Mouse (Mus musculus) hindbrain, postnatal 0 days (tissue): ENCODE measurements at regions not wholly inside any gene's neighbourhood (a gene's known extent, or its start where the extent isn't known, plus 50 kb on each side); places are given as distances from the start of the nearest gene placed in this dataset.

ENCODE experiments used
- ATAC-seq: fragments of 200-750 bp; cut with Nextera tagmentation; 2 replicates; pipeline ENCODE4 v1.8.0; 2017; ENCODE audit warnings: mild to moderate bottlenecking, moderate TSS enrichment, moderate library complexity
- DNase-seq: peaks from one replicate; pipeline ENCODE4 v3.0.0-alpha.2; 2015; ENCODE audit warnings: low spot score
- H3K27ac ChIP-seq: fragments of 300-500 bp; sonication (generic); 2 replicates; pipeline ENCODE4 v1.5.1; 2014; ENCODE audit warnings: mild to moderate bottlenecking
- H3K27me3 ChIP-seq: fragments of 300-500 bp; sonication (generic); 2 replicates; pipeline ENCODE4 v1.6.1; 2014; ENCODE audit warnings: low read length, mixed read lengths; ENCODE audit not compliant: insufficient read depth
- H3K36me3 ChIP-seq: fragments of 300-500 bp; sonication (generic); 2 replicates; pipeline ENCODE4 v1.6.1; 2014; ENCODE audit warnings: low read length, mixed read lengths; ENCODE audit not compliant: insufficient read depth
- H3K4me1 ChIP-seq: fragments of 300-500 bp; sonication (generic); 2 replicates; pipeline ENCODE4 v1.6.1; 2014; ENCODE audit warnings: antibody characterized with exemption, low read length, mixed read lengths; ENCODE audit not compliant: insufficient read depth
- H3K4me2 ChIP-seq: fragments of 300-500 bp; sonication (generic); 2 replicates; pipeline ENCODE4 v1.6.1; 2014; ENCODE audit warnings: low read depth, mild to moderate bottlenecking, low read length, moderate library complexity, mixed read lengths
- H3K4me3 ChIP-seq: fragments of 300-500 bp; sonication (generic); 2 replicates; pipeline ENCODE4 v1.5.1; 2014; ENCODE audit warnings: low read length
- H3K9ac ChIP-seq: fragments of 300-500 bp; sonication (generic); replicated peaks from 2 replicates; pipeline ENCODE4 v1.6.1; 2014; ENCODE audit warnings: mild to moderate bottlenecking, low read length, moderate library complexity, mixed read lengths
- H3K9me3 ChIP-seq: fragments of 300-500 bp; sonication (generic); 2 replicates; pipeline ENCODE4 v1.6.1; 2016; ENCODE audit warnings: low read length, mixed read lengths
- CTCF ChIP-seq: IDR thresholded peaks from 2 replicates; pipeline ENCODE4 v1.5.1; 2016; ENCODE audit warnings: antibody characterized with exemption, control low read depth, low read depth
- WGBS: fragments of 180-500 bp; shearing (Covaris S2); extraction: QIAGEN DNeasy Blood & Tissue Kit; methylation state at CpG from one replicate; pipeline ENCODE4 v1.1.7; 2014; 5-methylcytosine and 5-hydroxymethylcytosine counted together

DNA sequence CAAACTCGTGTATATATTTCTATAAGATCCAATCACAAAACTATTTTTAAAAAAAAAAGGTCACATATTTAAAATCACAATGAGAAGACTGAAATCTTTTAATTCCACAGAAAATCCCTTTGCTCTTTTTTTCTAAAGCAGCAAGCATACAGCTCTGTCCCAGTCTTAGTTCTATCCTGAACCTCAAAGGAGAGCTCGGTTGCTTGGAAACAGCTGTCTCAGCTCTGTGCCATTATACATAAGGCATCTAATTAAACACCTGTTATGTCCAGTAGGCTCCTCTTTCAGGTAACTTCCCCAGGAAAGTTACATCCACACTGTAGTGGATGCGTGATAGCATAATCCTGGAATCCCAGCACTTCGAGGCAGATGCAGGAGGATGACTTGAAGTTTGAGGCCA lies 181.5 kb downstream of the Moxd1 start:
- H3K27me3 ChIP-seq, result no peaks in the 10 kb centered on the region
- no peak overlapping the region for H3K9ac ChIP-seq
- no peaks in the 10 kb centered on the region for H3K4me1 ChIP-seq
- no peaks in the 10 kb centered on the region for H3K36me3 ChIP-seq
- H3K4me2 ChIP-seq, result no peak overlapping the region
- peak; percentile 9 for DNase-seq
- H3K27ac ChIP-seq, result no peak overlapping the region
- no peak overlapping the region for H3K4me3 ChIP-seq
- WGBS, result 74% methylated on average over 4 of the region's 4 CpGs
- ATAC-seq, result no peak
- no peaks in the 10 kb centered on the region for H3K9me3 ChIP-seq
- TF ChIP-seq CTCF, result no peak

DNA sequence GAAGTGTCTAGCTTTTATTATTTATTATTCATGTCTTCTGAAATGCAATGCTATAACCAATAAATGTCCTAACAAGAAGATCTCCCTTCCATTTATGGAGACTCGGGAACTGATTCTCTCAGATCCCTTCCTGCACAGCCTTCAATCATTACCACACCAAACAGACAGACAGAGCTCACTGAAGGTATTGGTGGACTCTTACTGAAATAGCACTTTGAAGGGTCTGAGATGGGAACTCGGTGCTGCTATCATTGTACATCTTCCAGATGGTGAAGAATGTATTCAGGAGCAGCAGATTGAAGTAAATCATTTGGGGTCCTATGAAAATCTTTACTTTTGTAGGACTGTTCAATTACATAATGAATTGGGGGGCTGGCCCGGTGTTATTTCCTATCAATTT lies 183.6 kb downstream of the Moxd1 start:
- no peak for ATAC-seq
- no peak for DNase-seq

DNA sequence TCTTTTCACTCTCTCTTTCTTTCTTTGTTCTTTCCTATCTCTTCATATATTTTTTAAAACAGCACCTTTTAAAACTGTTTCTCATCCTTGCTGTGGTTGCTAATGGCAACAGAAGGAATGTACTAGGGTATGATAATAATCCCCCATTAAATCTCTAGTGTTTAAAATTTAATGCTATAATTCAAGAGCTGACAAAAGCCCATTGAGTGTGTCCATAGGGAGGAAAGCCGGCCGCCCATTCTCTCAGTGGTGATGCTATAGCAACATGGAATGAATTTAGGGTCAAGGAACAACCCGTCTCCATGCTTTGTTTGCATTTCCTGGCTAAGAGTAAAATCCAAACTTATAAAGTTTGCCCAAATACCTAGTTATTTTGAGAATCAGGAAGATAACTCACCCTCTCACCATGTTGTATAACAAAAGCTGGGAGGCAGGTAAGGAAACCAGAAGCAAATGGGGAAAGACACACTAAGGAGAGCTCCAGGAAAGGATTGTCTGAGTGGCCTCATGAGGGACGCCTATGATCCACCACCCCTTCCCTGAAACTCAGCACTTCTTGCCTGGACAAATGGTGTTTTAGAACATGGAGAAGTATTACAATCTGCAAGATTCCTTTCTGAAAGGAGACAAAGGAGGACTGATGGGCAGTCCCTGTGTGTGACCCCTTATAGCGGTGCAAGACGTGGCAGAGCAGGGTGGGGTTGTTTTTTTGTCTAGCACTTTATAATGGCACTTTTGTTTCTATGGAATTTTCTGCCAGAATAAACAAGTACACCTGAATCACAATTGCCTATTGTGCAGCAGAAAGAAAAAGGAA lies 184.3 kb downstream of the Moxd1 start:
- WGBS, result 21% methylated on average over 6 of the region's 6 CpGs
- Histone ChIP-seq H3K9me3 (no peaks in the 10 kb centered on the region), H3K4me3 (no peak overlapping the region), H3K9ac (no peak overlapping the region), H3K4me2 (no peak overlapping the region), H3K36me3 (no peaks in the 10 kb centered on the region), H3K27me3 (no peaks in the 10 kb centered on the region), H3K4me1 (no peaks in the 10 kb centered on the region), H3K27ac (no peak overlapping the region)
- no peak for TF ChIP-seq CTCF
- ATAC-seq, result no peak
- peak; percentile 2 for DNase-seq

More for the DNA sequence above, 183.6 kb downstream of the Moxd1 start:
- Histone ChIP-seq H3K36me3 (no peaks in the 10 kb centered on the region), H3K4me3 (no peak overlapping the region), H3K4me2 (no peak overlapping the region), H3K9ac (no peak overlapping the region), H3K9me3 (no peaks in the 10 kb centered on the region), H3K27me3 (no peaks in the 10 kb centered on the region), H3K27ac (no peak overlapping the region), H3K4me1 (no peaks in the 10 kb centered on the region)
- TF ChIP-seq CTCF, result no peak
- 44% methylated on average over 3 of the region's 3 CpGs for WGBS

DNA sequence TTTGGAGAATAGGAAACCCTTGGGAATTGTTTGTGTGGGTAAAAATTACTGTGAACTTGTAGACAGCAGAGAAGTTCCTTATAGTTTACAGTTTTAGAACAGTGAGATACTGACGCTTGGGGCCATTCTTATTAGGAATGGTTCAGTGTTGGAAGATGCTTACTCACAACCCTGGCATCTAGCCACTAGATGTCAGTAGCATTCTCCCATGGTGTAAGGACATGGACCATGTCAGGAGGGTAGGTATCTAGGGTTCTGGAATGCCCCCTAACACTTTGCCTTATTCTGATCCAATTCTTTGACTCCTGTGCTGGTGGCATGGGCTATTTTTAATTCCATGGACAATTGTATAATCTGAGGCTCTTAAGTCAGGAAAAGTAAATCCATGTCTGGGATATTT lies 185.3 kb upstream of the Ccn2 start:
- H3K4me3 ChIP-seq, result no peak overlapping the region
- no peaks in the 10 kb centered on the region for H3K27me3 ChIP-seq
- H3K9me3 ChIP-seq, result no peaks in the 10 kb centered on the region
- H3K4me1 ChIP-seq, result no peaks in the 10 kb centered on the region
- 41% methylated on average over 1 of the region's 1 CpGs for WGBS
- H3K4me2 ChIP-seq, result no peak overlapping the region
- H3K27ac ChIP-seq, result no peak overlapping the region
- H3K36me3 ChIP-seq, result no peaks in the 10 kb centered on the region
- H3K9ac ChIP-seq, result no peak overlapping the region
- ATAC-seq (no peak), DNase-seq (peak; percentile 37)
- peak; percentile 65 for TF ChIP-seq CTCF

DNA sequence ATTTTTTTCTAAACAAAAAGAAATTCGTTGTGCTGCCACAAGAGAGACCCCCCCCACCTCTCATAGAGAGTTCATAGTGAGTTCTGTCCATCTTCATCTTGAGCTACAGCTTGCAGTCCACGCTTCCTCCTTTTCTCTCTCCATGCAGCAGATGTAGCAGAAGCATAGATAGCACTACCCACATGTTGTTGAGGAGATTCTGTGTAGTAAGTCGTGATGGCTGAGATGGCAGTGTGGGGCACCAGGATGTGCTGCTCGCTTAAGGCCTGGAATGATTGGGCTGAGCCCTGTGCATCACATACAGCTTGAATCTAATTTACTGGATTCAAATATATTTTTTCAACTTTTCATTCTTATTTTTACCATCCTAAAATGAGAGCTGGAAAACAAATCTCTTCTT lies 184.4 kb upstream of the Ccn2 start:
- WGBS, result 86% methylated on average over 4 of the region's 4 CpGs
- Histone ChIP-seq H3K4me2 (no peak overlapping the region), H3K27ac (no peak overlapping the region), H3K4me3 (no peak overlapping the region), H3K9me3 (no peaks in the 10 kb centered on the region), H3K36me3 (no peaks in the 10 kb centered on the region), H3K4me1 (no peaks in the 10 kb centered on the region), H3K27me3 (no peaks in the 10 kb centered on the region), H3K9ac (no peak overlapping the region)
- DNase-seq (no peak), ATAC-seq (no peak)
- TF ChIP-seq CTCF, result no peak

DNA sequence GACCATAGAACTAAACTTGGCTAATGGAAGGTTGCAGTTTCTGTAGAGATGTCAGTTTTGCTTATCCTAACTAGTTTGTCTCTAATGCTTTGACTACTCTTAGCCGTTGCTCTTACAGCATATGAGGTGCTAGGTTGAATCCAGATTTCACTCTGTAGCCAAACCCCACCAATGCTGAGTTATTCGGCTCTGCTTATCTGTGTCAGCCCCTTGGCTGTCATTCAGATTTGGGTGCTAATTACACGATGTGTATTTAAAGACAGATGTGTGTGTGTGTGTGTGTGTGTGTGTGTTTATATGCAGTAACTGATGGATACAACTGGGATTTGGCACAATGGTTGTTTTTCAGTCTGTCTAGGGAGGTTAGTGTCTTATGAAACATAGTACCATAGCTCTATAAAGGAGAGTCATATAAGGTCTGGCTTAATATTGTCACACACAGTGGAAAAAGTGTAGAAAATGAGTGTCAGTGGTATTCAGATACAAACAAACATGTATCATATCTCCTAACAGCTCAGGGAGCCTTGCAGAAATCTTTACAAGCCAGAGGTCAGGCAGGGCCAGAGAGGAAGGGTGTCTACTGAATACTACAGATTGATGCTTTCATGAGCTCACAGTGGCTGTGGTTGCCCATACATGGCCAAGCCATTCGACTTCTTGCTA lies 172.6 kb upstream of the Ccn2 start:
- H3K27ac ChIP-seq, result no peak overlapping the region
- DNase-seq (no peak), ATAC-seq (no peak)
- no peak overlapping the region for H3K9ac ChIP-seq
- WGBS, result 78% methylated on average over 4 of the region's 4 CpGs
- no peaks in the 10 kb centered on the region for H3K9me3 ChIP-seq
- H3K36me3 ChIP-seq, result no peaks in the 10 kb centered on the region
- no peak overlapping the region for H3K4me3 ChIP-seq
- TF ChIP-seq CTCF, result no peak
- H3K4me1 ChIP-seq, result no peaks in the 10 kb centered on the region
- H3K27me3 ChIP-seq, result no peaks in the 10 kb centered on the region
- no peak overlapping the region for H3K4me2 ChIP-seq

DNA sequence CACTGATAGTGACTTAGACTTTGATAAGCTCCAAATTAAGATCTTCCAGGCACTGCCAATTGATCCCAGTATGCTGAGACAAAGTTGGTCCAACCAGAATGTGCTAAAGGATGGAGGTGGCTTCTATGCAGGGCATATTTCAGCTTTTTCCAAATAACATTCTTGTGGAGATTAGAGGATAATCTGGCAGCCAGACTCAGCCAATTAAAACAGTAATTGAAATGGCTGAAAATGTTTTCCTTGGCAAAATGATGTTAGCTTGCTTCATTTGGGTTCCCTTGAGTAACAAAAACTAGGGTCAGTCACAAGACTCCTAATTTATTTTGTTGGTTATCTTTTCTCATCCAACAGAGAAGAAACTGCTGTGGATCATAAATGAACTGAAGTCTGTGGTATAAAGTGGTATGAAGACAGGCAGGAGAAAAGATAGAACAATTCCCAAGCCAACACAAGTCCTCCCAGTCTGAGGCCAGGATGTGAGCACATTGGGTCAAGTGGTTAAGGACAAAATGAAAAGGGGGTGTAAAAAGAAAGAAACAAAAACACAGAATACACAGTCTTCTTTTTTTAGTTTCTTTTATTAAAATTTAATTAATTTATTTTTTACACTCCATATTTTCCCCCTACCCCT lies 161.4 kb upstream of the Ccn2 start:
- no peak for TF ChIP-seq CTCF
- H3K9ac ChIP-seq, result no peak overlapping the region
- ATAC-seq (no peak), DNase-seq (no peak)
- no peak overlapping the region for H3K4me2 ChIP-seq
- H3K27ac ChIP-seq, result no peak overlapping the region
- H3K36me3 ChIP-seq, result no peaks in the 10 kb centered on the region
- no peaks in the 10 kb centered on the region for H3K9me3 ChIP-seq
- H3K27me3 ChIP-seq, result no peaks in the 10 kb centered on the region
- no peak overlapping the region for H3K4me3 ChIP-seq
- 0 out of 2 replicates have a peak, but pooled peaks cover 4% of the 10 kb centered on the region for H3K4me1 ChIP-seq
